Mouse (Mus musculus) megakaryocyte, embryonic 14.5 days (primary cell): ENCODE results near the gene Gkap1.

Source experiments
- FLI1 ChIP-seq: IDR thresholded peaks from 2 replicates; pipeline ENCODE4 v1.6.1; 2012; ENCODE audit warnings: low read length, inconsistent platforms, mixed read lengths
- GATA1 ChIP-seq: IDR thresholded peaks from 3 replicates; pipeline ENCODE4 v1.6.1; 2012; ENCODE audit warnings: mixed read lengths, low read length, inconsistent platforms, borderline replicate concordance

DNA sequence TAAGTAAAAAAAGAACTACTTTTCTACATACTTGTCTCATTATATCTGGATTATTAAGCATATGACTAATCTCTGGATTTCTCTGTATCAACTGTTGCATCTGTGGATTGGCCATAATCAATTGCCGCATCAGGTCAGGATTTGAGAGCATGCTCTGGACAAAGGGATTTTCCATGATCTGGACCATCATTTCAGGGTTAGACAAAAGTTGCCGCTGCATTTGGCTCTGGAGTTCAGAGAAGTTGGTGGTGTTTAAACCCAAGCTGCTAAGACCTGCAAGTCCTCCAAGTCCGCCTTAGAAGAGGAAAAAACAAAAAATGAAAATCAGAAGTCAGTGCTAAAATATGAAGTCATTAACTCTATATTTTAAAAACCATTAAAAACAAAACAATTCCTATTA, 82.3 kb downstream of the Gkap1 start:
- TF ChIP-seq GATA1 (no peak), FLI1 (no peak)
